Mouse (Mus musculus) heart, adult 2 months (tissue): ENCODE data around the gene Iqcj.

Source experiments
- EP300 ChIP-seq: fragments of 200-500 bp; IDR thresholded peaks from 2 replicates; pipeline ENCODE4 v1.6.1; 2011; ENCODE audit warnings: low read depth, low read length, control low read depth; ENCODE audit not compliant: insufficient read depth
- POLR2A ChIP-seq: fragments of 200-500 bp; IDR thresholded peaks from 2 replicates; pipeline ENCODE4 v1.6.1; 2011; ENCODE audit warnings: mild to moderate bottlenecking, low read depth, low read length, control low read depth; ENCODE audit not compliant: insufficient read depth

- TF ChIP-seq EP300 = no peak
- no peak for TF ChIP-seq POLR2A
Measured at GRCm38 (mm10) chr3:67923095-67923494, 31.1 kb downstream of the Iqcj start.
